Mouse (Mus musculus): ENCODE results near the gene Slc35c1. TPM values are rescaled to one million over a fixed set of nuclear protein-coding genes. Genes with fewer than 3 reads are reported as not detected.

Slc35c1 gene
- total and polyA plus RNA-seq, 3 experiments, result 5.6 to 12.9 (median 6.2) TPM

DNA sequence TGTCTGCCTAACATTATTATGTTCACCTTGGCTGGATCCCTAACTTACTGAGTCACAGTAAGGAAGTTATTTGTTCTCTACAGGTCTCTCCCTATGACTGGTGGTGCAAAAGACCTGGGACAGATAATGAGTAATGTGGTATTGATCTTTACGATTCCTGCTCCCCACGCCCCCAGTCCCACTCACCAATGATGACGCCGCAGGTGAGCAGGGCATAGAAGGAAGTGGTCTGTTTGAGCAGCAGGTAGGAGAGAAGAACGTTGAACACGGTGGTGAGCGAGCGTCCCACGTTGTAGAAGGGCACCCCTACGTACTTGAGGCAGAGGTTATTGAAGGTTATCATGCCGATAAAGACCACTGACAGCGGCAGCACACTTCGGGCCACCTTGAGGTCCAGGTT, 1.9 kb downstream of the Slc35c1 start:
- no peaks in the 10 kb centered on the region for H3K36me3 ChIP-seq (ENCODE audit: control insufficient read depth, insufficient read depth, low read length)
- TF ChIP-seq POLR2A (IDR thresholded peaks at IDR 0.05; ENCODE audit: insufficient read depth, low read depth, low read length) (no peak), CTCF (IDR thresholded peaks at IDR 0.05) (no peak), EP300 (IDR thresholded peaks at IDR 0.05; ENCODE audit: insufficient read depth, low read depth, low read length) (no peak)
- H3K27me3 ChIP-seq (ENCODE audit: control insufficient read depth, insufficient read depth, low read length), result no peaks in the 10 kb centered on the region
- 58% methylated on average over 13 of the region's 13 CpGs for whole genome bisulfite sequencing
- DNase-seq, result no peak
- no peaks in the 10 kb centered on the region; the same call in 1 of the 2 replicates for H3K79me2 ChIP-seq (replicated peaks; ENCODE audit: control insufficient read depth, insufficient read depth, low read length)
- H3K4me3 ChIP-seq, result peak overlapping the region; percentile 81
- H3K4me1 ChIP-seq (ENCODE audit: control insufficient read depth, insufficient read depth, low read length), result peaks cover 15% of the 10 kb centered on the region
- H3K27ac ChIP-seq, result no peak overlapping the region; the same call in 1 of the 2 replicates
- H3K9ac ChIP-seq (ENCODE audit: low read depth, low read length), result peak overlapping the region; percentile 76
- intact Hi-C loops (cut with DNase I), result no loop called here

DNA sequence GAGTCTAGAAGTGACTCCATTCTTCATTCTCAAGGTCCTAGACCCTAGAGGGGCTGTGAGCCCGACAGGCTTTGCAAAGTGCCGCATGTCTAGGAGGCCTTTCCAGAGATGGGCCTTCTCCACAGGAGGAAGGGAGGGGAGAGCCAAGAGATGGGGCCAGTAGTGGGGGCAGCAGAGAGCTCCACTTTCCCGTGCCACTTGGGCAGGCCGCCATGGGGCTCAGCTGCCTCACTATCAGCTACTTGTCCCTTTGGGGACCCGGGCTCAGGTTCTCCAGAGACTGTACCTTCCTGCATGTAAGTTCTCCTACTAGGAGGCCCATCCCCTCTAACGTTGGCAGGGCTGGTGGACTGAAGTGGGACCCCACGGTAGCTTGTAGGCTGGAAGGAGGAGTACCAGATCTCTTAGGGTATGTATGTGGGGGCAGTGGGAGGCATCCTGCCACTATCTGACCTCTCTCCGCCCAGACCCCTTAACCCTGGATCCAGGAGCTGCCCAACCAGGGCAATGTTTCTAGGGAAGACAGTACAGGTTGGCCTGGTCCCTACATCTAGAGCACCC, 3.3 kb downstream of the Slc35c1 start:
- Histone ChIP-seq H3K27me3 (ENCODE audit: control insufficient read depth, insufficient read depth, low read length) (no peaks in the 10 kb centered on the region), H3K4me1 (ENCODE audit: control insufficient read depth, insufficient read depth, low read length) (peaks cover 15% of the 10 kb centered on the region), H3K9ac (ENCODE audit: low read depth, low read length) (no peak overlapping the region), H3K79me2 (replicated peaks; ENCODE audit: control insufficient read depth, insufficient read depth, low read length) (no peaks in the 10 kb centered on the region; the same call in 1 of the 2 replicates), H3K4me3 (no peak overlapping the region), H3K27ac (no peak overlapping the region), H3K36me3 (ENCODE audit: control insufficient read depth, insufficient read depth, low read length) (no peaks in the 10 kb centered on the region)
- DNase-seq, result no peak
- 62% methylated on average over 8 of the region's 8 CpGs for WGBS
- intact Hi-C loops (cut with DNase I), result no loop called here
- no peak for TF ChIP-seq POLR2A (IDR thresholded peaks at IDR 0.05; ENCODE audit: insufficient read depth, low read depth, low read length)
- no peak for TF ChIP-seq CTCF (IDR thresholded peaks at IDR 0.05)
- TF ChIP-seq EP300 (IDR thresholded peaks at IDR 0.05; ENCODE audit: insufficient read depth, low read depth, low read length), result no peak

DNA sequence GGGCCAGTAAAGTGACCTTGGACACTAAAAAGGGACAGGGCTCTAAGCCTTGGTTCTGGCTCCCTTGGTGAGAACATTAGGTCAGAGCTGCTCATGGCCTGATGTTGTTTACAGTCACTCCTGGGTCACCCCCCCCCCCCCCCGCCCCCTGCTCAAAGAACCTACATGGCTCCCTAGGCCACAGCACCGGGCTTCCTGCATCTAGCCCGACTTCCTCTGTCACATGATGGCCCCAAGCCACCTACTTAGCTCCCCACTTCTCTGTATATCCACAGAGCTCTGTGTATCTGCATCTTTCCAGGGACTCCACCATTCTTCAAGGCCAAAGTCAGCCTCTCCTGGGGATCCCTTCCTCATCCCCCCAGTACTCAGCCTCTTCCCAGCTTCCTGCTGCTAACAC, 4.6 kb downstream of the Slc35c1 start:
- Histone ChIP-seq H3K27ac (no peak overlapping the region), H3K36me3 (ENCODE audit: control insufficient read depth, insufficient read depth, low read length) (no peaks in the 10 kb centered on the region), H3K79me2 (replicated peaks; ENCODE audit: control insufficient read depth, insufficient read depth, low read length) (no peaks in the 10 kb centered on the region; the same call in 1 of the 2 replicates), H3K4me1 (ENCODE audit: control insufficient read depth, insufficient read depth, low read length) (peaks cover 15% of the 10 kb centered on the region), H3K27me3 (ENCODE audit: control insufficient read depth, insufficient read depth, low read length) (no peaks in the 10 kb centered on the region), H3K4me3 (no peak overlapping the region), H3K9ac (ENCODE audit: low read depth, low read length) (no peak overlapping the region)
- 41% methylated on average over 3 of the region's 3 CpGs for WGBS
- intact Hi-C loops (cut with DNase I), result no loop called here
- no peak for TF ChIP-seq CTCF (IDR thresholded peaks at IDR 0.05)
- no peak for TF ChIP-seq EP300 (IDR thresholded peaks at IDR 0.05; ENCODE audit: insufficient read depth, low read depth, low read length)
- TF ChIP-seq POLR2A (IDR thresholded peaks at IDR 0.05; ENCODE audit: insufficient read depth, low read depth, low read length), result no peak
- no peak for DNase-seq

DNA sequence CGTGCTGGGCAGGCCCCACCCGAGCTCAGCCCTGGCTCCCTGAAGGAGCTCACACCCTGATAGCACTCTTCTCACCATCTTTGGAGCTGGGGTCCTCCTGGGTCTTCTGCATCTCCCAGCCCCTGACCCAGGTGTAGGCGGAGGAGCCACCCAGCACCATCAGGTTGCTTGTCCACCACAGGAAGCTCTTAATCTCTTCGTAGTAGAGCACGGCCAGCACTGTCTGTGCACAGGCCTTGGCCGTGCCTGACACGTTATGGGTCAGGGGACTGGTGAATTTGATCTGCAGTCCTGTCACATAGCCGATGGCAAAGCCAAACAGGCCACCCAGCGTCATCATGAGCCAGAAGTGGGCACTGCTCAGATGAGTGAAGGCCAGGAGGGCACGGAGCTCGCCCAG, 6.2 kb downstream of the Slc35c1 start:
- H3K4me1 ChIP-seq (ENCODE audit: control insufficient read depth, insufficient read depth, low read length), result peaks cover 14% of the 10 kb centered on the region
- no peaks in the 10 kb centered on the region; the same call in 1 of the 2 replicates for H3K79me2 ChIP-seq (replicated peaks; ENCODE audit: control insufficient read depth, insufficient read depth, low read length)
- H3K36me3 ChIP-seq (ENCODE audit: control insufficient read depth, insufficient read depth, low read length), result no peaks in the 10 kb centered on the region
- H3K27me3 ChIP-seq (ENCODE audit: control insufficient read depth, insufficient read depth, low read length), result no peaks in the 10 kb centered on the region
- no peak overlapping the region for H3K27ac ChIP-seq
- DNase-seq, result no peak
- no peak overlapping the region for H3K9ac ChIP-seq (ENCODE audit: low read depth, low read length)
- TF ChIP-seq POLR2A (IDR thresholded peaks at IDR 0.05; ENCODE audit: insufficient read depth, low read depth, low read length) (no peak), CTCF (IDR thresholded peaks at IDR 0.05) (no peak), EP300 (IDR thresholded peaks at IDR 0.05; ENCODE audit: insufficient read depth, low read depth, low read length) (no peak)
- 93% methylated on average over 11 of the region's 11 CpGs for WGBS
- no peak overlapping the region for H3K4me3 ChIP-seq
- intact Hi-C loops (cut with DNase I), result no loop called here

DNA sequence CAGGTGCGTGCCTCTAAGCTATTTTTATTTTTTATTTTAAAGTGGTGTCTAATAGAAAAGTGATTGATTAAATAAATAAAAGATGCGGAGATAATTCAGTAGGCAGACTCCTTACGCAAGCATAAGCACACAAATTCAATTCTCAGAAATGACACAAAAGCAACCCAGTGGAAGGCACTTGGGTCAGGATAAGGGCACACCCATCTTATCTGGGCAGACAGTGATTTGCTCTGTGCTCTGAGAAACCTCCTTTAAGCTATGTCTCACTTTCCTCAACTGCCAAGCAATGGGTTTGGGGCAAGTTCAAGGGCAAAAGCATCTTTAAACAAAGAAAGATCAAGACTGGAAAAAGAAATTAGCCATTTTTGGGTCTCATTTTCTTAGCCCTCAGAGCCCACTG, 9.2 kb downstream of the Slc35c1 start:
- Histone ChIP-seq H3K27me3 (ENCODE audit: control insufficient read depth, insufficient read depth, low read length) (no peaks in the 10 kb centered on the region), H3K79me2 (replicated peaks; ENCODE audit: control insufficient read depth, insufficient read depth, low read length) (no peaks in the 10 kb centered on the region), H3K4me1 (ENCODE audit: control insufficient read depth, insufficient read depth, low read length) (0 out of 2 replicates have a peak, but pooled peaks cover 3% of the 10 kb centered on the region), H3K27ac (no peak overlapping the region), H3K9ac (ENCODE audit: low read depth, low read length) (no peak overlapping the region), H3K4me3 (no peak overlapping the region), H3K36me3 (ENCODE audit: control insufficient read depth, insufficient read depth, low read length) (no peaks in the 10 kb centered on the region)
- DNase-seq, result no peak
- intact Hi-C loops (cut with DNase I), result no loop called here
- no peak for TF ChIP-seq CTCF (IDR thresholded peaks at IDR 0.05)
- no peak for TF ChIP-seq EP300 (IDR thresholded peaks at IDR 0.05; ENCODE audit: insufficient read depth, low read depth, low read length)
- TF ChIP-seq POLR2A (IDR thresholded peaks at IDR 0.05; ENCODE audit: insufficient read depth, low read depth, low read length), result no peak
- WGBS, result 93% methylated on average over 3 of the region's 3 CpGs

- WGBS, result 73% methylated on average over 7 of the region's 7 CpGs
- intact Hi-C loops (cut with DNase I), result no loop called here
- H3K27me3 ChIP-seq (ENCODE audit: control insufficient read depth, insufficient read depth, low read length), result no peaks in the 10 kb centered on the region
- no peaks in the 10 kb centered on the region for H3K79me2 ChIP-seq (replicated peaks; ENCODE audit: control insufficient read depth, insufficient read depth, low read length)
- 0 out of 2 replicates have a peak, but pooled peaks cover 1% of the 10 kb centered on the region for H3K4me1 ChIP-seq (ENCODE audit: control insufficient read depth, insufficient read depth, low read length)
- no peak overlapping the region for H3K9ac ChIP-seq (ENCODE audit: low read depth, low read length)
- H3K36me3 ChIP-seq (ENCODE audit: control insufficient read depth, insufficient read depth, low read length), result no peaks in the 10 kb centered on the region
- H3K27ac ChIP-seq, result no peak overlapping the region
- TF ChIP-seq POLR2A (IDR thresholded peaks at IDR 0.05; ENCODE audit: insufficient read depth, low read depth, low read length) (no peak), CTCF (IDR thresholded peaks at IDR 0.05) (peak; percentile 32), EP300 (IDR thresholded peaks at IDR 0.05; ENCODE audit: insufficient read depth, low read depth, low read length) (no peak)
- DNase-seq, result no peak
- H3K4me3 ChIP-seq, result no peak overlapping the region
Measured at GRCm38 (mm10) chr2:92447121-92447740, 13.1 kb downstream of the Slc35c1 start.
